Mouse (Mus musculus) hindbrain, embryonic 15.5 days (tissue): ENCODE data around the gene Morn4. TPM values are rescaled to one million over a fixed set of nuclear protein-coding genes. Genes with fewer than 3 reads are reported as not detected.
A peak's percentile ranks its signal among the peaks of the same experiment; 100 is the strongest.
"Not testable (repeated sequence)": the region's sequence is repeated elsewhere in the genome, so short reads cannot be mapped to it uniquely, and the experiment has no call there.

Experiments
- ATAC-seq: fragments of 200-750 bp; cut with Nextera tagmentation; 2 replicates; pipeline ENCODE4 v1.8.0; 2017; ENCODE audit warnings: low read depth, moderate number of reproducible peaks, moderate TSS enrichment; ENCODE audit not compliant: low FRiP score
- H3K27ac ChIP-seq: fragments of 300-500 bp; sonication (generic); replicated peaks from 2 replicates; pipeline ENCODE4 v1.5.1; 2015; ENCODE audit warnings: mild to moderate bottlenecking, inconsistent platforms
- H3K27me3 ChIP-seq: fragments of 300-500 bp; sonication (generic); 2 replicates; pipeline ENCODE4 v1.6.1; 2015; ENCODE audit warnings: control low read depth, inconsistent platforms
- H3K36me3 ChIP-seq: fragments of 300-500 bp; sonication (generic); 2 replicates; pipeline ENCODE4 v1.6.1; 2015; ENCODE audit warnings: control low read depth, inconsistent platforms
- H3K4me1 ChIP-seq: fragments of 300-500 bp; sonication (generic); replicated peaks from 2 replicates; pipeline ENCODE4 v1.6.1; 2015; ENCODE audit warnings: control low read depth, inconsistent platforms
- H3K4me2 ChIP-seq: fragments of 300-500 bp; sonication (generic); 2 replicates; pipeline ENCODE4 v1.6.1; 2015; ENCODE audit warnings: moderate library complexity, mild to moderate bottlenecking, inconsistent platforms
- H3K4me3 ChIP-seq: fragments of 300-500 bp; sonication (generic); 2 replicates; pipeline ENCODE4 v1.5.1; 2015; ENCODE audit warnings: mild to moderate bottlenecking, inconsistent platforms
- H3K9ac ChIP-seq: fragments of 300-500 bp; sonication (generic); 2 replicates; pipeline ENCODE4 v1.6.1; 2015; ENCODE audit warnings: inconsistent platforms
- H3K9me3 ChIP-seq: fragments of 300-500 bp; sonication (generic); 2 replicates; pipeline ENCODE4 v1.6.1; 2016; ENCODE audit warnings: control low read depth, inconsistent platforms
- WGBS: fragments of 180-500 bp; shearing (Covaris S2); methylation state at CpG from one replicate; pipeline ENCODE4 v1.1.7; 2015; 5-methylcytosine and 5-hydroxymethylcytosine counted together
- polyA plus RNA-seq: library from polyadenylated mRNA; unstranded; fragments of >200 nt; fragmentation: Nextera tagmentation; extraction: Ambion mirVana; gene quantifications from 2 replicates; pipeline ENCODE4 v1.2.1, GENCODE M21; 2015

Gene Morn4
- polyA plus RNA-seq, 1 experiment from 2014 or later = 140 TPM

GRCm38 (mm10) chr19:42120451-42120850, 34.3 kb upstream of the Morn4 start:
- no peak overlapping the region for H3K4me2 ChIP-seq
- H3K4me1 ChIP-seq = no peaks in the 10 kb centered on the region
- no peaks in the 10 kb centered on the region for H3K9me3 ChIP-seq
- WGBS = 91% methylated on average over 8 of the region's 8 CpGs
- H3K27ac ChIP-seq = no peak overlapping the region
- no peak overlapping the region for H3K9ac ChIP-seq
- H3K27me3 ChIP-seq = no peaks in the 10 kb centered on the region
- no peak for ATAC-seq
- H3K4me3 ChIP-seq = no peak overlapping the region
- H3K36me3 ChIP-seq = peaks cover 52% of the 10 kb centered on the region

GRCm38 (mm10) chr19:42118596-42118995, 32.4 kb upstream of the Morn4 start:
- ATAC-seq = no peak
- no peaks in the 10 kb centered on the region for H3K27me3 ChIP-seq
- H3K27ac ChIP-seq = no peak overlapping the region
- 87% methylated on average over 5 of the region's 5 CpGs for WGBS
- no peak overlapping the region for H3K4me3 ChIP-seq
- H3K9me3 ChIP-seq = no peaks in the 10 kb centered on the region
- H3K9ac ChIP-seq = no peak overlapping the region
- H3K36me3 ChIP-seq = peaks cover 60% of the 10 kb centered on the region
- no peaks in the 10 kb centered on the region for H3K4me1 ChIP-seq
- H3K4me2 ChIP-seq = no peak overlapping the region

GRCm38 (mm10) chr19:42118142-42118541, 32.0 kb upstream of the Morn4 start:
- Histone ChIP-seq H3K4me2 (no peak overlapping the region), H3K4me1 (no peaks in the 10 kb centered on the region), H3K27me3 (no peaks in the 10 kb centered on the region), H3K9me3 (no peaks in the 10 kb centered on the region), H3K4me3 (no peak overlapping the region), H3K9ac (no peak overlapping the region), H3K27ac (no peak overlapping the region), H3K36me3 (peaks cover 56% of the 10 kb centered on the region)
- 97% methylated on average over 9 of the region's 9 CpGs for WGBS
- no peak for ATAC-seq

- Histone ChIP-seq H3K9ac (no peak overlapping the region), H3K9me3 (no peaks in the 10 kb centered on the region), H3K27me3 (no peaks in the 10 kb centered on the region), H3K36me3 (peaks cover 48% of the 10 kb centered on the region), H3K4me1 (no peaks in the 10 kb centered on the region), H3K4me2 (no peak overlapping the region), H3K27ac (no peak overlapping the region), H3K4me3 (no peak overlapping the region)
- ATAC-seq = no peak
- WGBS = 90% methylated on average over 4 of the region's 4 CpGs
These were observed 29.7 kb upstream of the Morn4 start for GRCm38 (mm10) chr19:42115783-42116335.

- Histone ChIP-seq H3K4me1 (no peaks in the 10 kb centered on the region), H3K27ac (no peak overlapping the region), H3K27me3 (no peaks in the 10 kb centered on the region), H3K4me3 (no peak overlapping the region), H3K36me3 (peaks cover 42% of the 10 kb centered on the region), H3K4me2 (no peak overlapping the region), H3K9ac (no peak overlapping the region), H3K9me3 (no peaks in the 10 kb centered on the region)
- 97% methylated on average over 9 of the region's 9 CpGs for WGBS
- no peak for ATAC-seq
These were observed 18.5 kb upstream of the Morn4 start for GRCm38 (mm10) chr19:42104681-42105080.

- Histone ChIP-seq H3K4me1 (no peaks in the 10 kb centered on the region), H3K4me2 (no peak overlapping the region), H3K4me3 (no peak overlapping the region), H3K27ac (no peak overlapping the region), H3K9ac (no peak overlapping the region), H3K9me3 (no peaks in the 10 kb centered on the region), H3K27me3 (no peaks in the 10 kb centered on the region), H3K36me3 (peaks cover 20% of the 10 kb centered on the region)
- WGBS = 94% methylated on average over 3 of the region's 3 CpGs
- ATAC-seq = no peak
These were observed 13.2 kb upstream of the Morn4 start for GRCm38 (mm10) chr19:42099406-42099805.

GRCm38 (mm10) chr19:42090637-42091141, 4.5 kb upstream of the Morn4 start:
- H3K36me3 ChIP-seq = 0 out of 2 replicates have a peak, but pooled peaks cover 3% of the 10 kb centered on the region
- 0% methylated on average over 37 of the region's 52 CpGs for WGBS
- peak overlapping the region; percentile 65 for H3K9ac ChIP-seq
- H3K4me3 ChIP-seq = peak overlapping the region; percentile 63
- H3K27me3 ChIP-seq = no peaks in the 10 kb centered on the region
- H3K9me3 ChIP-seq = no peaks in the 10 kb centered on the region
- H3K27ac ChIP-seq = peak overlapping the region; percentile 84
- peak overlapping the region; percentile 64 for H3K4me2 ChIP-seq
- peak; percentile 58 for ATAC-seq
- H3K4me1 ChIP-seq = peaks cover 29% of the 10 kb centered on the region

- peak within 1 kb of the TSS; percentile 65 for H3K9ac ChIP-seq
- 0 out of 2 replicates have a peak, but pooled peaks cover 3% of the 10 kb centered on the region for H3K36me3 ChIP-seq
- H3K4me1 ChIP-seq = peaks cover 33% of the 10 kb centered on the region
- WGBS = 1% methylated on average over 53 of the region's 55 CpGs
- H3K4me2 ChIP-seq = peak within 1 kb of the TSS; percentile 75
- peak; percentile 98 for ATAC-seq
- peak within 1 kb of the TSS; percentile 84 for H3K27ac ChIP-seq
- peak within 1 kb of the TSS; percentile 63 for H3K4me3 ChIP-seq
- no peaks in the 10 kb centered on the region for H3K9me3 ChIP-seq
- H3K27me3 ChIP-seq = no peaks in the 10 kb centered on the region
These were observed 3.8 kb upstream of the Morn4 start, which contains the start of gene Pi4k2a for GRCm38 (mm10) chr19:42089748-42090595. Gene Pi4k2a, plus strand, starts transcription at chr19:42090470.

- Histone ChIP-seq H3K9me3 (no peaks in the 10 kb centered on the region), H3K36me3 (0 out of 2 replicates have a peak, but pooled peaks cover 3% of the 10 kb centered on the region), H3K27me3 (no peaks in the 10 kb centered on the region), H3K27ac (peak overlapping the region; percentile 81), H3K4me2 (peak overlapping the region; percentile 75), H3K4me1 (peaks cover 37% of the 10 kb centered on the region), H3K9ac (no peak overlapping the region), H3K4me3 (peak overlapping the region; percentile 63)
- 21% methylated on average over 14 of the region's 14 CpGs for WGBS
- ATAC-seq = no peak
These were observed 3.1 kb upstream of the Morn4 start for GRCm38 (mm10) chr19:42089103-42089747.

GRCm38 (mm10) chr19:42085690-42086089, 467 bp downstream of the Morn4 start:
- ATAC-seq = no peak
- Histone ChIP-seq H3K9ac (peak overlapping the region; percentile 82), H3K27ac (peak overlapping the region; percentile 86), H3K4me1 (peaks cover 25% of the 10 kb centered on the region), H3K36me3 (no peaks in the 10 kb centered on the region), H3K4me3 (peak overlapping the region; percentile 82), H3K4me2 (peak overlapping the region; percentile 86), H3K9me3 (no peaks in the 10 kb centered on the region), H3K27me3 (no peaks in the 10 kb centered on the region)
- WGBS = 8% methylated on average over 10 of the region's 10 CpGs

- not testable (repeated sequence) for H3K4me3 ChIP-seq, ATAC-seq, H3K9ac ChIP-seq, H3K27me3 ChIP-seq, H3K27ac ChIP-seq, H3K4me2 ChIP-seq, H3K9me3 ChIP-seq
- H3K4me1 ChIP-seq = peaks cover 13% of the 10 kb centered on the region
- WGBS = 98% methylated on average over 5 of the region's 5 CpGs
- H3K36me3 ChIP-seq = peaks cover 17% of the 10 kb centered on the region
These were observed 4.5 kb downstream of the Morn4 start for GRCm38 (mm10) chr19:42081613-42082012.

- peaks cover 7% of the 10 kb centered on the region; the same call in 1 of the 2 replicates for H3K4me1 ChIP-seq
- 76% methylated on average over 11 of the region's 11 CpGs for WGBS
These were observed 5.7 kb downstream of the Morn4 start for GRCm38 (mm10) chr19:42080469-42080868.

More at GRCm38 (mm10) chr19:42080469-42080868, 5.7 kb downstream of the Morn4 start:
- H3K4me2 ChIP-seq = no peak overlapping the region
- no peaks in the 10 kb centered on the region for H3K9me3 ChIP-seq
- H3K9ac ChIP-seq = no peak overlapping the region
- H3K27ac ChIP-seq = no peak overlapping the region
- peaks cover 27% of the 10 kb centered on the region for H3K36me3 ChIP-seq
- no peaks in the 10 kb centered on the region for H3K27me3 ChIP-seq
- no peak overlapping the region for H3K4me3 ChIP-seq
- ATAC-seq = no peak
